Mouse (Mus musculus) embryonic facial prominence, embryonic 13.5 days (tissue): ENCODE results near the gene Banf2. TPM values are rescaled to one million over a fixed set of nuclear protein-coding genes. Genes with fewer than 3 reads are reported as not detected.
A peak's percentile ranks its signal among the peaks of the same experiment; 100 is the strongest.

Experiments
- ATAC-seq: fragments of 200-750 bp; cut with Nextera tagmentation; 2 replicates; pipeline ENCODE4 v1.8.0; 2017; ENCODE audit warnings: low read depth; ENCODE audit not compliant: insufficient number of reproducible peaks, insufficient read depth, low FRiP score, low TSS enrichment
- H3K27ac ChIP-seq: fragments of 300-500 bp; sonication (generic); 2 replicates; pipeline ENCODE4 v1.5.1; 2015; ENCODE audit warnings: moderate library complexity, mild to moderate bottlenecking, inconsistent platforms
- H3K27me3 ChIP-seq: fragments of 300-500 bp; sonication (generic); 2 replicates; pipeline ENCODE4 v1.6.1; 2015; ENCODE audit warnings: mild to moderate bottlenecking, inconsistent platforms
- H3K36me3 ChIP-seq: fragments of 300-500 bp; sonication (generic); 2 replicates; pipeline ENCODE4 v1.6.1; 2015; ENCODE audit warnings: mild to moderate bottlenecking, inconsistent platforms
- H3K4me1 ChIP-seq: fragments of 300-500 bp; sonication (generic); 2 replicates; pipeline ENCODE4 v1.6.1; 2015; ENCODE audit warnings: inconsistent platforms
- H3K4me2 ChIP-seq: fragments of 300-500 bp; sonication (generic); 2 replicates; pipeline ENCODE4 v1.6.1; 2015; ENCODE audit warnings: moderate library complexity, mild to moderate bottlenecking, inconsistent platforms
- H3K4me3 ChIP-seq: fragments of 300-500 bp; sonication (generic); 2 replicates; pipeline ENCODE4 v1.5.1; 2015; ENCODE audit warnings: mild to moderate bottlenecking, inconsistent platforms
- H3K9ac ChIP-seq: fragments of 300-500 bp; sonication (generic); 2 replicates; pipeline ENCODE4 v1.6.1; 2015; ENCODE audit warnings: mild to moderate bottlenecking, inconsistent platforms
- H3K9me3 ChIP-seq: fragments of 300-500 bp; sonication (generic); 2 replicates; pipeline ENCODE4 v1.6.1; 2016; ENCODE audit warnings: inconsistent platforms
- WGBS: fragments of 180-500 bp; shearing (Covaris S2); methylation state at CpG from one replicate; pipeline ENCODE4 v1.1.7; 2015; ENCODE audit warnings: mixed read lengths; 5-methylcytosine and 5-hydroxymethylcytosine counted together
- polyA plus RNA-seq: library from polyadenylated mRNA; unstranded; fragments of >200 nt; fragmentation: Nextera tagmentation; extraction: Ambion mirVana; gene quantifications from 2 replicates; pipeline ENCODE4 v1.2.1, GENCODE M21; 2015

The Banf2 gene
- polyA plus RNA-seq, 1 experiment from 2014 or later = not detected

DNA sequence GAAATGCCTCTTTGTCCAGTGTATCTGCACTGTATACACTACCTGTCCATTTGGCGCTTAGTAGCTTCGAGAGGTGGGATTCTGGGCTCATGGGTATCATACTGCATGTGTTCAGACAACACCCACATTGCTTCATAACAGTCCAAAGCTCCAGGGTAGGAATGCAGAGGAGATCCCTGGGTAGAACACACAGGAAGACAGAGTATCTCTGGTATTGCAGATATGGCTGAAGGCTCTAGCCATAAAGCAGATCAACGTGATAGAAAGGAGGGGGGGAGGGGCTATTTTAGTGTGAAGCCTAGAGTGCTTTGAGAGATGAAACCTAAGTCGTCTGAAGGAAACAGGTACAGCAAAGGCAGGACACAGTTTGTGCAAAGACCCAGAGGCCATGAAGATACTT is 6.4 kb upstream of the Banf2 start:
- no peaks in the 10 kb centered on the region for H3K4me1 ChIP-seq
- H3K27me3 ChIP-seq = no peaks in the 10 kb centered on the region
- H3K27ac ChIP-seq = no peak overlapping the region
- no peak overlapping the region for H3K9ac ChIP-seq
- no peak overlapping the region for H3K4me2 ChIP-seq
- no peaks in the 10 kb centered on the region; the same call in 1 of the 2 replicates for H3K9me3 ChIP-seq
- ATAC-seq = no peak
- no peaks in the 10 kb centered on the region for H3K36me3 ChIP-seq
- H3K4me3 ChIP-seq = no peak overlapping the region
- 76% methylated on average over 4 of the region's 4 CpGs for WGBS

DNA sequence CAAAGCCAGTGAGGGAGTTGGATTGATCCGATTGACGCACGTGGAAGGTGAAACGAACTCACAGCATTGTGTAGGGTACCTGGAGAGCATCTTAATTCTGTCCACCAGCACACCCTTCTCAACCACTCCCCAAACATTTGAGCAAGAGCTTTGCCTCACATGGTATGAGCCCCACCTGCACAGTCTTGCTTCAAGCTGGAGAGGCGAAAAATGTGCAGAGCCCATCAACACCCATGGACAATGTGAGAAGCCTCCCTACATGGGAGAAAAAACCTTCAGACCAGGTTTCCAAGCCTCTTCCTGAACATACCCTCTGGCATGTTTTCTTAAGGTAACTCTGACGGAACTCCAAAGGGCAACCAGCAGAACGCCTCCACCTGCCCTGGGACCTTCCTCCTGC is 2.1 kb upstream of the Banf2 start:
- Histone ChIP-seq H3K4me3 (no peak overlapping the region), H3K4me1 (no peaks in the 10 kb centered on the region), H3K9ac (no peak overlapping the region), H3K27ac (no peak overlapping the region), H3K27me3 (no peaks in the 10 kb centered on the region), H3K4me2 (no peak overlapping the region), H3K9me3 (no peaks in the 10 kb centered on the region; the same call in 1 of the 2 replicates), H3K36me3 (no peaks in the 10 kb centered on the region)
- WGBS = 89% methylated on average over 7 of the region's 7 CpGs
- no peak for ATAC-seq

DNA sequence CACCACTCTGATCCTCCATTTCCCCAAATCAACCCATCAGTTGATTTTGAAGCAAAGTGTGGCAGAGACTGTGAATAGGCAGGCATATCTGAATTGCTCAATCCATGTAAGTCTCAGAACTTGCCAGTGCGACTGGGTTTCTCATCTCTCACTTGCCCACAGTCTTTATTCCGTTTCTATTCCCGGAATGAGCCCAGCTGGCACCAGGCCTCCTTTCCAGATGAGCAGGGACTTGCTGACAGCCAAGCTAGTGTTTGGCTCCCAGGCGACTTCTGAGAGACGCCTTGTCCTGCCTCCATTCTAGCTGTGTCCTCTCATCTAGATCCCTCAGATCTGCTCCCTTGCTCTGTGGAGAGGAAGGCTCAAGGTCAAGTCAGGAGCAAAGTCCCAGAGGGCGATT is 11.9 kb downstream of the Banf2 start:
- no peak overlapping the region for H3K27ac ChIP-seq
- no peak for ATAC-seq
- H3K27me3 ChIP-seq = no peaks in the 10 kb centered on the region
- H3K9me3 ChIP-seq = peaks cover 16% of the 10 kb centered on the region
- no peaks in the 10 kb centered on the region for H3K36me3 ChIP-seq
- H3K4me1 ChIP-seq = peaks cover 15% of the 10 kb centered on the region
- no peak overlapping the region for H3K4me2 ChIP-seq
- H3K4me3 ChIP-seq = no peak overlapping the region
- WGBS = 59% methylated on average over 6 of the region's 6 CpGs
- no peak overlapping the region for H3K9ac ChIP-seq

DNA sequence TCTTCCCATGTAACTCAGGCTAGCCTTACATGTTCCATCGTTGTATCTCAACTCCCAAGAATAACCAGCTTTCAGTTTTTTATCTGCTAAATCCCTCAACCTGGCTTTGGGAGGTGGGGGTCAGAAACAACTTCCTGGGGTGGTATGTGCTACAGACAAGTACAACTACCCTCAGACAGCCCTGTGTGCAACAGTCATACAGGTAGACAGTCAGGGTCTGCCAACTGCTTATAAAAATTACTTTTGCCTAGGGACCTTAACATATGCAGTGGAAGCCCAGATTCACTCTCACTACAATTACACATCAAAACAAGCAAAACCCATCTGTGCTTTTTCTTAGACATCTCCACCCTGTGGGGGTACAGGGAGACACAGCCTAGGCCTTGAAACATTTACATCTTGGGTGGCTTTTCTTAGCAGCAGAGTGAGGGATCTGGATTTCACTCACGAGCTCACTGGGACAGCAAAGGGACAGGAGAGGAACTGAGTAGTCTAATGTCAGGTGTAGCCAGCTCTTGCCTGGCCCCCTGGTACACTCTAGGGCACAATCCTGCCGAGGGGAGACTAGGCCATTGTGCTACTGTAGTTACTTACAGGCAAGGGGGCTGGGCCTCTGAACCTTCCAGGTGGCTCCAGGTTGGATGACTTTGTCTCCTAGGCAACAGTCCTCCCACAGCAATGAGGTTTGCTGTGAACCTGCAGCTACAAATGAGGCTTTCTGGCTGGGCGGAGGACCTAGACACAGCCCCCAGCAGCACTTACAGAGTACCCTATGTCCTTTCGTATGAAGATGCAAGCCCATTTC is 13.1 kb downstream of the Banf2 start:
- no peaks in the 10 kb centered on the region for H3K27me3 ChIP-seq
- ATAC-seq = no peak
- 57% methylated on average over 5 of the region's 5 CpGs for WGBS
- H3K4me1 ChIP-seq = peaks cover 19% of the 10 kb centered on the region
- no peak overlapping the region for H3K9ac ChIP-seq
- H3K36me3 ChIP-seq = no peaks in the 10 kb centered on the region
- 0 out of 2 replicates have a peak overlapping the region, but pooled peaks have one; percentile 16 for H3K27ac ChIP-seq
- no peak overlapping the region for H3K4me2 ChIP-seq
- peaks cover 16% of the 10 kb centered on the region for H3K9me3 ChIP-seq
- H3K4me3 ChIP-seq = no peak overlapping the region

DNA sequence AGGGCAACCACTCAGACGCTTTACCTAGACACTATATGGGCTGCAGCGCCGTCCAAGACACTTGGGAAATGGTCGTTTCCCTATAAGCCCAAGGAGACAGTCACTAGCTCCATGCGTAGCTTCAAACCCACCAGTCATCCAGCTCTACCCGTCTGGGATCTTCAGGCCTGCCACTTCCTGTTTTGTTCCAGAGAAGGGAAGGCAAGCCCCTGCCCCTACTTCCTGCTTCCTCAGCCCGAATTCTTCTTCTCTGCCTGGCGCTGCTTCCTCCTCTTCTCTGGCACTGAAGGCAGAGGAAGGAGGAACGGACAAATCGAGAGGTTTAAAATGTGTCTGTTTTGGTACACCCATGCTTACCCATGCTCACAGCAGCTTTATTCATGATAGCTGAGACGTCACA is 14.1 kb downstream of the Banf2 start:
- peaks cover 14% of the 10 kb centered on the region for H3K9me3 ChIP-seq
- no peaks in the 10 kb centered on the region for H3K27me3 ChIP-seq
- no peak overlapping the region for H3K9ac ChIP-seq
- no peaks in the 10 kb centered on the region for H3K36me3 ChIP-seq
- H3K4me2 ChIP-seq = no peak overlapping the region
- H3K4me3 ChIP-seq = no peak overlapping the region
- H3K27ac ChIP-seq = no peak overlapping the region; the same call in 1 of the 2 replicates
- WGBS = 67% methylated on average over 11 of the region's 11 CpGs
- H3K4me1 ChIP-seq = peaks cover 19% of the 10 kb centered on the region
- no peak for ATAC-seq

DNA sequence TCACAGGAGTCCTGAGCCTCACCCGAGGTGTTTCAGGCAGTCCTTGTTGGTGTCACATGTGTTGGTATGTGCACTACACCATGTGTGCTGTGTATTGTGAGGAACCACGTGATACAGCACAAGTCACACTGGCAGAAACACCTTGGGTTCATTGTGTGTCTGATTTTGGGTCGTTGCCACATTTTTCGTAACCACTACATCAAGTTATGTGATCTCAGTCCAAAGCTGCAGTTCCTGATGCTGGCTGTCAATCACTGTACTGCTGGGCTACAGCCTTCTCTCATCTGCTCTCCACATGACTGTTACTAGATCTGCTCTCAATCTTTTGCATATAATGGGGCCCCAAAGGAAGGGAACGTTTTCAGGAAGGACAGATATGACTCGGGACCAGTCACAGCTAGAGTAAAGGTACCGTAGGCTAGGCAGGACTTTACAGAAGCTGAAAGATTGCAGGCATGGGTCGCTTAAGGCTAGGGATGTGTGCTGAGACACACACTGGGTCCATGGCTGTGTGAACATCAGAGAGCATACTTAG is 17.4 kb downstream of the Banf2 start:
- Histone ChIP-seq H3K9ac (no peak overlapping the region), H3K4me3 (no peak overlapping the region), H3K9me3 (no peaks in the 10 kb centered on the region), H3K27me3 (no peaks in the 10 kb centered on the region), H3K36me3 (no peaks in the 10 kb centered on the region), H3K27ac (no peak overlapping the region), H3K4me1 (peaks cover 19% of the 10 kb centered on the region), H3K4me2 (no peak overlapping the region)
- ATAC-seq = no peak
- 57% methylated on average over 8 of the region's 8 CpGs for WGBS

DNA sequence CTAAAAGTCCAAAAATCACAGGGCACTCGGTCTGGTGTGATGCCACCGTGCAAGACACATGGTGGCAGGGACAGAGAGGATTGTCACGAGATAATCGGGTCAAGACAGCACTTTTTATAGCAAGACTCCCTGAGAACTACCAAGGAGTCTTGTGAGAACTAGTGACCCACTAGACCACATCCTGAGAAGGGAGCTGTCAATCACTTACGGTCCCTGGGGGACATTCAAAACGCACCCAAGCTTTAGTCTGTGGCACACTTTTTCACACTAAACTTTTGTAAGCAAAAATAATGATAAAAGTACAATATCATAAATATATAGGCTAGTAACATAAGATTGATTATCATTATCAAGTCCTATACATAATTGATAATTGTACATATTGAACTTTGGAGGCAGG is 18.0 kb downstream of the Banf2 start:
- Histone ChIP-seq H3K36me3 (no peaks in the 10 kb centered on the region), H3K9ac (no peak overlapping the region), H3K4me1 (peaks cover 17% of the 10 kb centered on the region), H3K27ac (no peak overlapping the region), H3K4me2 (no peak overlapping the region), H3K9me3 (no peaks in the 10 kb centered on the region), H3K27me3 (no peaks in the 10 kb centered on the region), H3K4me3 (no peak overlapping the region)
- WGBS = 87% methylated on average over 6 of the region's 6 CpGs
- ATAC-seq = no peak

DNA sequence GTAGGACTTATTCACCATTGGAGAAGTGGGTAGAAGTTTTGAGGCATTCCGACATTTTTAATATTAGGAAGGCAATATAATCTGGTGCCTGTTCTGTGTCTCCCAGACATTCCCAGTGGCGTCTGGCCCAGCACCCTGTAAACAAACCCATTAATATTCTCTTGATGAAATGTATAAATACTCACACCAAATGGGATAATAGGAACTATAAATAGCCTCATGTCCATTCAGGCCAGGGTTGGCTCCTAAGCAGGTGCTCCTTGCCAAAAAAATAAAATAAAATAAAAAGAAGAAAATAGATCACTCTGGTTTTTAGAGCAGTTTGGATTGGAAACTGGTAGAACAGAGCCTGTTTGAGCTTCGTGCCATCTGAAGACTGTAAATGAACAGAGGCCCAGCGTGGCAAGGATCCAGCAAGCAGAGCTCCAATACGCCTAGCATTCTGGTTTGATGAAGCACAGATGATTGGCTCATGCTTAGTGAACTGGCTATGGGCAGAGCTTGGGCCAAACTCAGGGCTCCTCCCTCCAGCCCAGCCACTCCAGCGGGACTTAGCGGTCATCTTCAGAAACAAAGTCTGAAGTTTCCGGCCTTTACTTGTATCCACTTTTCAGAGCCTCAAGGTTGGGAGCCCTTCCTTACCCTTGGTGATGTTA is 19.7 kb downstream of the Banf2 start:
- H3K4me2 ChIP-seq = no peak overlapping the region
- no peak overlapping the region for H3K27ac ChIP-seq
- H3K9ac ChIP-seq = no peak overlapping the region
- no peak overlapping the region for H3K4me3 ChIP-seq
- H3K4me1 ChIP-seq = peaks cover 4% of the 10 kb centered on the region; the same call in 1 of the 2 replicates
- ATAC-seq = no peak
- no peaks in the 10 kb centered on the region for H3K9me3 ChIP-seq
- no peaks in the 10 kb centered on the region for H3K27me3 ChIP-seq
- 88% methylated on average over 8 of the region's 8 CpGs for WGBS
- H3K36me3 ChIP-seq = no peaks in the 10 kb centered on the region

DNA sequence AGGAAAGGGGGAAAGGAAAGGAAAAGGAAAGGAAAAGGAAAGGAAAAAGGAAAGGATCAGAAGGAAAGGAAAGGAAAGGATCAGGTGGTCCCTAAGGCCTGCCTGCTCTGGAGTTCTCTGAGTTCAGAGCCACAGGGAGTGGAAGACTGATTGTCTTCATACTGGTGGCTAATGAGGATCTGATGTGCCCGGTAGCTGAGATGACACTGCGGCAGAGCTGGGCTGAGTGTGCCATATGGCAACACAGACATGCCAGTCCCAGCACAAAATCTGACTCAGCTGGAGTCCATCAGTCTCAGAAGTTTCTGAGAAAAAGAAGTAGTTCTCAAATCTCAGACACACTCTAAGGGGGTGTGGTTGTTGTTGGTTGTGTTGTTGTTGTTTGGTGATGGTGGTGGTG is 24.9 kb downstream of the Banf2 start:
- no peaks in the 10 kb centered on the region for H3K4me1 ChIP-seq
- no peak for ATAC-seq
- H3K36me3 ChIP-seq = no peaks in the 10 kb centered on the region
- H3K27ac ChIP-seq = no peak overlapping the region
- WGBS = 58% methylated on average over 2 of the region's 2 CpGs
- H3K27me3 ChIP-seq = no peaks in the 10 kb centered on the region
- H3K9me3 ChIP-seq = no peaks in the 10 kb centered on the region
- H3K4me3 ChIP-seq = no peak overlapping the region
- H3K9ac ChIP-seq = no peak overlapping the region
- H3K4me2 ChIP-seq = no peak overlapping the region

DNA sequence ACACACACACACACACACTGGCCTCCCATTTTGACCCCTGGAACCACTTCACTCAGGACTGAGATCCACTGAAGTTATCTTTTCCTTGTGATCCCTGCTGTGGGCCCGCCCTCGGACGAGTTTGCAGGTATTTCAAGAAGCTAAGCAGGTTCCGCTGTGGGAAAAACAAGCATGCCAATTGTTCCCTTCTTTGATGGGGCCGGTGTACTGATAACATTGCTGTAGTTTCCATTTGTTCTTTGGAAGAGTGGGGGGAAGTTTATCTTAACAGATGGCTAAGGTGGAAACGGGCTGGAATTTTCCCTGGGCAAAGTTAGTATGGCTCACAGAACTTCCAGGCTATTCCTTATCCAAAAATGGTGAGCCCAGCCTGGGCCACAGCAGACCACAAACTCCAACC is 28.8 kb downstream of the Banf2 start:
- no peak overlapping the region for H3K27ac ChIP-seq
- WGBS = 73% methylated on average over 6 of the region's 6 CpGs
- no peaks in the 10 kb centered on the region for H3K9me3 ChIP-seq
- ATAC-seq = no peak
- H3K36me3 ChIP-seq = no peaks in the 10 kb centered on the region
- H3K9ac ChIP-seq = no peak overlapping the region
- H3K4me2 ChIP-seq = no peak overlapping the region
- no peaks in the 10 kb centered on the region for H3K27me3 ChIP-seq
- no peaks in the 10 kb centered on the region for H3K4me1 ChIP-seq
- no peak overlapping the region for H3K4me3 ChIP-seq

DNA sequence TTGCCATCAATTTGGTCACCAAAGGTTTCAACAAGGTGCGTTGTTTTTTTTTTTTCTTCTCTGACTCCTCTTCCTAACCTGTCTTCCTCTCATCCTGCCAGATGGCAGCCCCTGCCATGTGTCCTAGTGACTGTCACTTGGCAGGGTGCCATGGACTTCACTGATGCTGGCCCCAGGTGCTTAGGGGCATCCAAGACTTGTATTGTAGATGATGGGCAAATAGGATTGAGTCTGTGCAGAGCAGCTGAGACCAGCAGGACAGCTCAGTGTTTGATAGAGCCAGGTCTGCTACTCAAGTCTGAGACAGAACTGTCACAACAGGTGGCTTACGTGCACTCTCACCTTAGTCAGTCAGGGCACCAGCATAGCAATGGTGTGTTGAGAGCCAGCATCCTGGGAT is 32.6 kb downstream of the Banf2 start:
- no peaks in the 10 kb centered on the region for H3K36me3 ChIP-seq

DNA sequence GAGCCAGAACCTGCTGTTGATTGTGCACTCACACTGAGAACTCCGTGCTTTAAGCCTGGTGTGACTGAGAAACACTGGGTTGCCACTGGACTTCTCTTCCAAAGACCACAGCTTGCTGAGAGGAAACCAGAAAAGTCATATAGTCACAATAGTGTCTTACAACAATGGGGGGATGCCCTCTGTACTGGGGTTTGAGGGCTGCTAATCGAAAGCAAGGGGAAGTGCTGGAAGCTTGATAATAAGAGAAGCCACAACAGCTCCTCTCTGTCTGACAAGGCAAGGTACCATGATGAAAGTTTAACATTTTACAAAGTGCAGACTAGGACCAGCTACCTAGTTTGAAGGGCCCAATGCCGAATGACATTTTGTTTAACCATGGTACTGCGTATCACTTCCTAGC is 36.8 kb downstream of the Banf2 start:
- no peak for ATAC-seq

More for the DNA sequence above, 32.6 kb downstream of the Banf2 start:
- whole genome bisulfite sequencing = 94% methylated on average over 2 of the region's 2 CpGs
- Histone ChIP-seq H3K4me2 (no peak overlapping the region), H3K4me1 (peaks cover 5% of the 10 kb centered on the region), H3K27me3 (no peaks in the 10 kb centered on the region), H3K9ac (no peak overlapping the region), H3K27ac (no peak overlapping the region), H3K4me3 (no peak overlapping the region), H3K9me3 (no peaks in the 10 kb centered on the region)
- ATAC-seq = no peak

More for the DNA sequence above, 36.8 kb downstream of the Banf2 start:
- peaks cover 11% of the 10 kb centered on the region for H3K4me1 ChIP-seq
- H3K27ac ChIP-seq = no peak overlapping the region
- 90% methylated on average over 4 of the region's 4 CpGs for WGBS
- no peak overlapping the region for H3K4me2 ChIP-seq
- no peaks in the 10 kb centered on the region for H3K9me3 ChIP-seq
- H3K36me3 ChIP-seq = no peaks in the 10 kb centered on the region
- no peak overlapping the region for H3K4me3 ChIP-seq
- no peak overlapping the region for H3K9ac ChIP-seq
- H3K27me3 ChIP-seq = no peaks in the 10 kb centered on the region
